Mouse (Mus musculus) E14TG2a.4 (cell line): ENCODE data around the gene Uox.

ENCODE experiments used
- CTCF ChIP-seq: conservative IDR thresholded peaks from 2 replicates; pipeline ENCODE4 v1.5.1; 2014; ENCODE audit warnings: low read length
- POU5F1 ChIP-seq: IDR thresholded peaks from 2 replicates; pipeline ENCODE4 v1.6.1; 2014; ENCODE audit warnings: low read length, borderline replicate concordance

- TF ChIP-seq CTCF, result no peak
- no peak for TF ChIP-seq POU5F1
These were observed 106.0 kb downstream of the Uox start for GRCm38 (mm10) chr3:146676193-146676592.
